Mouse (Mus musculus) lung, postnatal 10 days (tissue): ENCODE data around the gene Desi1.

ENCODE experiments used
- DNase-seq: peaks from one replicate; pipeline ENCODE4 v3.0.0; 2021

The Desi1 gene

GRCm38 (mm10) chr15:81964980-81965545, 68.6 kb downstream of the Desi1 start:
- DNase-seq = no peak

DNA sequence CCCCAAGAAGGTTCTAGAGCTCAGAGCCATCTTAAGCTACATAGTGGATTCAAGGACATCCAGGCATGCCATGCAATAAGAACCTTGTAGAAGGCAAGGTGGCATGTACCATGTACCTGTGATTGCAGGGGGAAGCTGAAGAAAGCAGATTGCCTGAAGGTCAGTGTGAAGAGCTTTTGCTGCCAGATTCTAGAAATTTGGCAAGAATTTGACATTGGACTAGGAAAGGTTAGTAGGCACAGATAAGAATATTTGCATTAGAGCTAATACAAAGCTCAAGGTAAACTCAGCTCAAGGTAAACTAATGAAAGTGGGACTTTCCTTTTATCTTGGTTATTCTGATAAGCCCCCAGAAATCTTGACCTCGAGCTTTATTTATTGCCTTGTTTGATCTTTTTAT, 69.4 kb downstream of the Desi1 start:
- no peak for DNase-seq

- no peak for DNase-seq
Observed at GRCm38 (mm10) chr15:81961078-81961451, 72.6 kb downstream of the Desi1 start.

- DNase-seq = peak; percentile 100
Observed at GRCm38 (mm10) chr15:81960171-81961077, 73.2 kb downstream of the Desi1 start, which contains the start of gene Pmm1. TSS of gene Pmm1 (minus strand) at chr15:81960930.

- DNase-seq = no peak
Observed at GRCm38 (mm10) chr15:81958906-81959305, 74.8 kb downstream of the Desi1 start.

DNA sequence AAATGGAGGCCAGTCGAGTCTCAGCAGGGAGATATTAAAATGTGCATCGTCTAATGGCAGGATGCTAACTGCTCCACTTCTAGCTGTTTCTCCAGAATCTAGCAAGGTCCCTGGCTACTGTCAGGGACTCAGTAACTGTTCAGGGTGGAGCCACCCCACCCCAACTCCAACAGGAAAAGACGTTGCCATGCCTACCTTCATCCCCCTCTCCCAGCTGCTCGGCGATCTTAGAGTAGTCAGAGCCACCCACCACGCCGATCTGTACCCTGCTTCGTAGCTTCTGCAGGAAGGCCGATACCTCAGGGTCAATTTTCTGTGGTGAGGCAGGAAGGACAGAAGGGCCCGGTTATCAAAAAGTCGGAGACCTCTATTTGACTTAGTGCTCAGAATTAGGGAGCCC, 76.1 kb downstream of the Desi1 start:
- DNase-seq = no peak

DNA sequence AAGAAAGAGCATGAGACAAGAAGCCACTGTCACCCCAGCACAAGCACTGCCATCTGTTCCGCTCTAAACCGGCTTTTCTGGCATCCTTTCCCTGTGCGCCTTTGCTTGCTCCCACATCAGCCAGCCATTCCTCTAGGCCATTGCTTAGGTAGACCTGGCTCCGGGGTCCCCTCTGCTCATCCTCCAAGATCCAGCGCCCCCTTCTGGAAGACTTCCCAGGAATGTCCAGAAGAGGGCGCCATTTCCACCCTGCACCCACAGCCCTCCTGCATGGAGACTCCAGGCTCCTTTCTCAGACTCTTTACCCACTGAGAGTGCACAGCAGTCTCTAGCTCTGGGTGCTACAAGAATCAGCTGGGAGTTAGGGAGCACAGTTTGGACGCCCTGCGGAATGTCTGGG, 77.2 kb downstream of the Desi1 start:
- peak; percentile 68 for DNase-seq

DNA sequence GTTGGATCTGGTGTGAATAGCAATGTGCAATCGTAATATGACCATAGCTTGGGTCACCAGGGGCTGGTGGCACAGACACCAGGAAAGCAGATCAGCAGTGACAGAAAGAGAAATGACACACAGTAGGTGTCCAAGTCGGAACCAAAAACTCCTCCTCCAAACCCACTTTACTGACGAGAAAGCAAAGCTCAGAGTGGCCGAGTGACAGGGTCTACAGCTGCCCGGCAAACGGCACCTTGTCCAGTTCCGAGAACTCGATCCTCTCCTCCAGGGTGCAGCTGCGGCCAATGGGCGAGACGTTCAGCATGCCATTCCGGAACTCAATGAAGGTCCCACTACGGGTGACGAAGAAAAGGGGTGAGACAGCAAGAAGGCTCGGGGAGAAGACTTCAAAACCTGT, 78.2 kb downstream of the Desi1 start:
- no peak for DNase-seq

DNA sequence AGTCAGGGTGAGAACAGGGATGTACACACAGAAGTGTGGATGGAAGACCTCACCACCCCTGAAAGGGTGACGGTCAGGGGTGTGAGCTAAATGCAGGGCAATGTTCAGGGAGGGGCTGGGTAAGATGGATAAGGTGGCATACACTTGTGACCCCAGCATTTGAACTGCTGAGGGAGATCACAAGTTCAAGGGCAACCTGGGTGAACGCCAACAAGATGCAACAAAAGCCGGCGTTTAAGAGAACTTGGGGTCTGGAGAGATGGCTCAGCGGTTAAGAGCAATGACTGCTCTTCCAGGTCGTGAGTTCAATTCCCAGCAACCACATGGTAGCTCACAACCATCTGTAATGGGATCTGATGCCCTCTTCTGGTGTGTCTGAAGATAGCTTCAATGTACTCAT, 78.9 kb downstream of the Desi1 start:
- no peak for DNase-seq

DNA sequence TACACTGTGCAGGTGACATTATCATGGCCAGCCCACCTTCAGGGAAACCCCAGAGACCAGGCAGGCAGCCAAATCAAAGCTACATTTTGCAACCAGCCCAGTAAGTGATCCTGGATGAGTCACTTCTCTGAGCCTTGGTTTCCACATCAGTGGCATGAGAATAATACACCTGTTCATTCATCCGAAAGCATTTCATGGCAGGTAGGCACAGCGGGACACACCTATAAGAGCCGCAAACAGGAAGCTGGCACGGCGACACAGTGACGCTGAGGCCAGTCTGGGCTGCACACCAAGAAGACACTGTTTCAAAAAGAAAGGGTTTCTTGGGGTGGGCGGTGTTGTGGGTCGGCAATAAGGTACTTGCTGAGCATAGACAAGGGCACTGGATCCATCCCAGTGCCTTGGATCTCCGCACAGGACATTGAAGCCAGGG, 79.5 kb downstream of the Desi1 start:
- DNase-seq = no peak

DNA sequence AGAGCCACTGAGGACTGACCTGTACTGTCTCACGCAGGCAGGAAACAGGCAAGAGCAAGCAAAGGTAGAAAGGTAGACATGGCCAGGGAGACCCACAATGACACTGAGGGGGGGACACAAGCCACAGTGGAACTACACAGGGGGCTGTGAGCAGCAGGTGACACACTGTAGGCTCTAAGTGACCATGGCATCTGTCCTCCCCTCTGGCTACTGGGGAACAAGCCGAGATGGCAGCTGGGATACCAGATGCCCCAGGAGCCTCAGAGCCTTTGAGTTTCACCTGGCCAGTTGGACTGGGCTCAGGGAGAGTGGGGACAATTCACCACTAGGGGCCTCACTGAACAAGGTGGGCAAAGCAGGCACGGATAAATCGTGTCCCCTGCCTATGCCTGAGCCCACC, 81.4 kb downstream of the Desi1 start:
- no peak for DNase-seq

DNA sequence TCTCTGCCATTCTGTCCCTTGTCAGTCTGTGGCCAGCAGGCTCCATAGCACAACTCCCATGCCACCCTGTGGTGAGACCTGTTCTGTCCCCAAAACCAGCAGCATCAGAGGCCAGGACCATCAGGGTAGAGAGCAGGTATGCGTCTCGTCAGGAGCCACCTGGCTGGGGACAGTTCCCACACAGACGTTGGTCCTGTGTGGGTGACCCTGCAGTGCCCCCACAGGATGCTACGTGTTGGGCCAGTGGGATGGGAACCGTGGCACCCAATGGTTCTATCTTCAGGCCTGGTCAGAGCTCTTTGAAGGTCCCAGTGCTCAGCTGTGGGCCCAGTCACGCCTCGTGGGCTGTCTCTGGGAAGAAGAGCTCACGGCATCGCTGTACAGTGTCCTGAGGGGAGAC, 82.5 kb downstream of the Desi1 start:
- DNase-seq = no peak

DNA sequence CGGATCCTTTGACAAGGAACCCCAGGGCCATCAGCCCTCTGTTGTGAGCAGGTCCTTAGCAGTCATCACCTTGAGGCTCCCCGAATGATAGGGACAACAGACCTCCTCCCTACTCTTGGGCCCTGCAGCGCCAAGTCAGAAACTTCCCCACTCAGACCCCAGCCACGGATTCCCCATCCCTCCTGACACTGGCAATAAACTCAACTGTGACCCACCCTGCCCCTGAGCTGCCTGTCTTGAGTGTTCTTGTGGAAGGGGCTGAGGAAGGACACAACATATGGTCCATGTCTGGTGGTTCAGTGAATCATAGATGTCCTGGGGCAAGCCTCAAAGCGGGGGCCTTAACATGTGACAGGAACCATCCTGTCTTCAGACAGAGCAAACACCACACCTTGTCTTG, 82.9 kb downstream of the Desi1 start:
- DNase-seq = no peak

DNA sequence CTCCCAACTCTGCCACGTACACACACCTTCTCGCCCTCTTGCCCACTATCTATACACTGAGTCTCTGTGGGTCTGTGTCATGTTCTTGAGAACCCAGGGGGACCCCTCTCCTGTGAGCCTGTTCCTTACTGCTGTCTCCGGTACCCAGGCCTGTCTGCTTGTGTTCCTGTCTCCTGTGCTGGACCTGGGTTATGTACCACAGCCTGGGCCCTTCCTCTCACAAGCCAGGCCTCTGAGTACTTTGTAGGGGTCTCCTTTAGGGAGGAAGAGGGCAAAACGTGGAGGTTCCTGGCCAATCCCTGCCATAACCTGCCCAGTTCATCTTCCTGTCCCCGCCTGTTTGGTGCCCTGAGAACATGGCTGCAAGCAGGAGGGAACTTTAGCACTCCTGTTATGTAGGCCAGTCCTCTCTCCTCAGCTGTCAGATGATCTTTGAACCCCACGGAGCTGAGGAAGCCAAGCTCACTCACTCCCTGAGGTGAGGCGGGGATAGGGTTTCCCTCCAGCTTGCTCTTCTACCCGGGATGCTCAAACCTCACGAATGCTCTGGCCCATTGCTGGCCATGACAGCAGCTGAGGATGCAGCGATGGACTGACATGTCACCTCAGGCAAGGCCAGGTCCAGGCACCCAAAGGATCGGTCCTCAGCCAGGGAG, 84.1 kb downstream of the Desi1 start:
- DNase-seq = no peak

- DNase-seq = no peak
Observed at GRCm38 (mm10) chr15:81949076-81949475, 84.6 kb downstream of the Desi1 start.

DNA sequence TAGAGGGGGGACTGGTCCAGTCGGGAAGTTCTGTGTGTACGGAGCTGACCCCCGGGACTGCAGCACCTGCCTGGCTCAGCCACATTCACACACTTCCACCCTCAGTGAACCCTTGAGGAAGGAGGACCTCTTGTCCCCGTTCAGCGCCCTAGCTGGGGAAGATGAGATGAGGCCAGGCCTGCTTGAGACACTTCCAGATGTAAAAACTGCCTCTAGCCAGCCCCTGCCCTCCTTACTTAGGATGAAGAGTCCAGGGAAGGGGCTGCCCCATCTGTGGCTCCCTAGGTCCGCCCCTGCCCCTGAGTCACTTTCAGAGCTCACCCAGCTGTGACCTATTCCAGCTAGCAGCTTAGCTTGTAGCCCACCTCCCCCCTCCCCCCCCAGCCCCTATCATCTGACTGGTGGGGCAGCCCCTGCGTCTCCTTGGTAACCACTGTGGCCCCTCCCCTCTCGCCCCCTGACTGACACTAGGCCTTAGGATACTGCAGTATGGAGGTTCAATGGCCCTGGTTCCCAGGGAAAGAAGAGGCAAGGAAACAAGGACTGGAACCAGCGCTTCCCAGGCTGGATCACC, 90.4 kb downstream of the Desi1 start:
- no peak for DNase-seq
